Mouse (Mus musculus) gastrocnemius, postnatal 10 days (tissue): Measurements from ENCODE around the gene Rfc1. TPM values are rescaled to one million over a fixed set of nuclear protein-coding genes. Genes with fewer than 3 reads are reported as not detected.
A peak's percentile ranks its signal among the peaks of the same experiment; 100 is the strongest.
"Not testable (repeated sequence)": the region's sequence is repeated elsewhere in the genome, so short reads cannot be mapped to it uniquely, and the experiment has no call there.

Experiments used
- DNase-seq: peaks from one replicate; pipeline ENCODE4 v3.0.0; 2021; ENCODE audit warnings: mixed read lengths
- total RNA-seq, 2 experiments: library from RNA; stranded (reverse); gene quantifications; 2 replicates each; pipeline ENCODE4 v1.2.3; 2021

Gene Rfc1
- total RNA-seq, 2 experiments from 2014 or later, result 21.5 to 26.1 TPM

DNA sequence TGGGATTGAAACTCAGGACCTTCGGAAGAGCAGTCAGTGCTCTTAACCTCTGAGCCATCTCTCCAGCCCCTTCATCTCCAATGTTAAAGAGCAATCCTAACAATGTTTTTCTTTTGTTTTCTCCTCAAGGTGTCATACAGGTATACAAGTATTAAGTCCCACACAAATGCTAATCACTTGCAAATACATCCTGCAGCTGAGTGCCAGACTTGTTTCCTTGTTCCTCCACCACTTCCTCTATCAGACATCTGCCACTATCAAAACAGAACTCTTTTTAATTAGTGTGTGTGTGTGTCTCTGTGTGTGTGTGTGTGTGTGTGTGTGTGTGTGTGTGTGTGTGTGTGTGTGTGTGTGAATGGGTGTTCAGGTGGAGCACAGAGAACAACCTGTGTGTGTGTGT is 35.8 kb downstream of the Rfc1 start:
- DNase-seq, result not testable (repeated sequence)

DNA sequence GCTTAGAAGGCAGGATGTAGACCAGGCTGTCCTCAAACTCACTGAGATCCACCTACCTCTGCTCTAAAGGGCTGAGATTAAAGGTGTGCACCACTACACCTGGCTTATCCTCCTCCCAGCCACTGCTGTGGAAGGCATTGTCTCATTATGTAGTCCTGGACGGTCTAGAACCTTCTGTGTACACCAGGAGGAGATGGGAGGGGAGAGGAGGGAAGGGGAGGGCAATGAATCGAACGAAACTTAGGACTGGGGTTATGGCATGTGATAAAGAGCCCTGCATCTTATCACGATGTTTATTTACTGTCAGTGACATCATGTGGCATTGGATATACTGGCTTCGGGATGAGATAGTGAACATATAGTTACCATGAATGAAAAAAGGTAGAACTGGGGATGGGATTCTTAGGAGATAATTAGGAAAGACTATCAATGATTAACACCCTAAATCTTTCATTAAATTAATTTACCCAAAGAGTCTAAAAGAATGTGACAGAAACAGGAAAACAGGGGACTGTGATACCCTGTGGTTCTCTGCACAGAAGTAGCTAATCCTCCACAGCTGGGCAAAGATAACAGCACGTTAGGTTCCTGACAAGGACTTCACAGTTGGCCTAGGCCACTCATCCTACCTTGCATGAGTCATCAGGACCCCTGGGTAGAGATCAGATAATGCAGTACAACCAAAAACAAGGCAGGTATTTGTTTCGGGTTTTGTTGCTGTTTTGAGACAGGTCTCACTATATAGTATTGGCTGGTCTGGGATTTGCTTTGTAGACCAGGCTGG is 37.1 kb downstream of the Rfc1 start:
- no peak for DNase-seq

DNA sequence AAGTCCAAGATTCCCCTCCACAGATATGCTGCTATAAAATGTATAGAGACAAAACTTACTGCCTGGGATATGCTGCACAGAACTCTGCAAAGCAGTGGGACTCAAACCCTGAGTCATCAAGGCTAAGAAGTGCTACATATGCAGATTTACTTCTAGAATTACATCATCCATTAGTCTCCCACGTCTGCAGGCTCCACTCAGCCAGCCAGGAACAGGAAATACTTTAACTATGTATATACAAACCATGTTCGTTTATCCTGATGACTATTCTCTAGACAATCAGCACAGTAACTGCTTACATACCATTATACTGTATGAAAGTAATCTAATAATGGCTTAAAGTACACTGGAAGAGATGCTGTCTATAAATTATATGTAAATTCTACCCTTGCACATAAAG is 41.2 kb downstream of the Rfc1 start:
- DNase-seq, result no peak

DNA sequence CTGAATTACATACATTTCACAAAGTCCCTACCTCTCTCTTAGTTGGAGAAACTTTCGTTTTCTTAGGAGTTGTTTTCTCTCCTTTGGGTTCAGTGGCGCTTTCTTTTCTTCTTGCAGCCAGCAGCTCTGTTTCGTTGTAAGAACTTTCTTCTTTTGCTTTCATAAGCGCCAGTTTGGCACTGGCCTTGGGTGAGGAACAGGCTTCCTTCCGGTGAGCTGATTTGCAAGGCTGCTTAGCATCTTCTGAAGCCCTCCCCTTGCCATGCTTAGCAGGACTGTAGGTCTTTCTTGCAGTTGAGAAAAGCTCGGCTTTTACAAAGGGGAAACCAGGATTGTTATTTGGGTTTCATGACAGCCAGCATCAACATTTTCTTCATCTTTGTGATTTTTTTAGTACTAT is 41.8 kb downstream of the Rfc1 start:
- no peak for DNase-seq

DNA sequence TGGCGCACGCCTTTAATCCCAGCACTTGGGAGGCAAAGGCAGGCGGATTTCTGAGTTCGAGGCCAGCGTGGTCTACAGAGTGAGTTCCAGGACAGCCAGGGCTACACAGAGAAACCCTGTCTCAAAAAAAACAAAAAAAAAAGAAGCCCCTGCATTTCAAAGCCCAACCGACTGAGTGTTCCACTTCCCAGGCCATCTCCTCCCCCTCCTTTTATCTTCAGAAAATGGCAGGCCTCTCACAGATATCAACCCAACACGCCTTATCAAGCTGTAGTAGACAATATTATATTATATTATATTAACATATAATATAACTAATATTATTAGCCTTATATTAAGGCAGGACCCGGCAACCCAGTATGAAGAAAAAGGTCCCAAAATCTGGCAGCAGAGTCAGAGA is 46.5 kb downstream of the Rfc1 start:
- not testable (repeated sequence) for DNase-seq

DNA sequence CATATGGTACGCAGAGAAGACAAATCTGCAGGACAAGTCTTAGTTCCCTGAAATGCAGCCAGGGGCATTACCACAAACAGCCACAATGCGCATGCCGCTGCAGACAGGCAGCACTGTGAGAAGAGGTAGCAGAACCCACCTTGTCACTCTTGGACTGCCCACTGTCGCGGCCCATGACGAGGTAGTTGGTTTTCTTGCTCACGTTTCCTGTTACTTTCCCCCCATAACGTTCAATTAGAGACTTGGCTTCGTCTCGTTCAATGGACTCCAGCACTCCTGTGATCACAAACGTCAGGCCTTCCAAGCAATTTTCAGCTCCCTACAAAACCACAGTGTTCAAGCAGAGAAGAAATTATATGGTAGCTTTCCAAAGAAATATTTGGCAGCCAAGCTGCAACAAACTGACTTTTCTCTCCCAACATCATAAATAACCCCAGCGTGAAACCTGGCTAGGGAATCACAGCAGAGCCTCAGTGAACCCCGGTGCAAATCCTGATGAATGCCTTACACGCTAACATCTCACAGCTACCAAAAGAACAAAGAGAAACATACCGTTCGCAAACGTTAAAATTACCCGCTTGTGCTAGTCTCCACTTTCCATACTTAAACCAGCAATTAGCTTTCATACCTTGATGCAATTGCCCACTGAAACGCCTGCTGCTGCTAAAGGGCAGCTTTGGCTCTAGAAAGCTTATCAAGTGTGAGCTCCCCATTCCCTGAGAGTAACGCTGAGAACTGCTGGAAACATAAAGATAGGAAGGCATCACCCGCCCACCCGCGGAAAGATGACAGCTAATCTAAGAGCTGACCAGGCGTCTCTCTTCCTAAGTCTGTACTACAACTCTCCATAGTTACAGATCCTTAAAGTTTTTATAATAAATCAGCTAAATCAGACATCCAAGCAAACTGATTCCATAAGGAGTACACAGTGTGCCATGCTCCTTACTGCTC is 47.4 kb downstream of the Rfc1 start:
- DNase-seq, result no peak

DNA sequence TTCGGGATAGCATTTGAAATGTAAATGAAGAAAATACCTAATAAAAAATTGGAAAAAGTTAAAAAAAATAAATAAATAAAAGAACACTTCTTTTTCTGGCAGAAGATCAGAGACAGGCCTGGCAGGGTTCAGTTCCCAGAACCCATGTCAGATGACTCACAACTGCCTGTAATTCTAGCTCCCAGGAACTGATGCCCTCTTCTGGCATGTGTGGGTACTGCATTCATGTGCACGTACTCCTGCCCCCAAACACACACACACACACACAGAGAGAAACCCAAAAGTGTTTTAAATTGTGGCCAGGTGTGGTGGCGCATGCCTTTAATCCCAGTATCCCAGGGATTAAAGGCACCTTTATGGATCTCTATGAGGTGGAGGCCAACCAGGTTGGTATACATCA is 51.3 kb downstream of the Rfc1 start:
- DNase-seq, result no peak

DNA sequence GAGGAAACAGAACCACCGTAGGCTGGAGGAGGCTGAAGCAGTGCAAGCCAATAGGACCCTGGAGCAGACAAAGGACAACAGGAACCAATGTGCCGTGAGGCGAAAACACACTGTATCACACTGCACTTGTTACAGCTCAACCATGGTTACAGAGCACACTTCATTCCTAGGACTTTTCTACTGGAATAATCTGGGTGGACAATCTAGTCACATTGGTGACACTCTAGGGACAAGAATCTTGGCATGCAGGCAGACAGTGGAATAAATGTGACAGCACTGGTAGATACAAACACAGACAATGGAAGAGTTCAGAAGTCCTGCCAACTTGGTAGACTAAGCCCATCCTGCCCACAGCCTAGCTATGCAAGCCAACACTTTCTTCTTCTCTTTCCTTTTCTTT is 54.3 kb downstream of the Rfc1 start:
- DNase-seq, result no peak

DNA sequence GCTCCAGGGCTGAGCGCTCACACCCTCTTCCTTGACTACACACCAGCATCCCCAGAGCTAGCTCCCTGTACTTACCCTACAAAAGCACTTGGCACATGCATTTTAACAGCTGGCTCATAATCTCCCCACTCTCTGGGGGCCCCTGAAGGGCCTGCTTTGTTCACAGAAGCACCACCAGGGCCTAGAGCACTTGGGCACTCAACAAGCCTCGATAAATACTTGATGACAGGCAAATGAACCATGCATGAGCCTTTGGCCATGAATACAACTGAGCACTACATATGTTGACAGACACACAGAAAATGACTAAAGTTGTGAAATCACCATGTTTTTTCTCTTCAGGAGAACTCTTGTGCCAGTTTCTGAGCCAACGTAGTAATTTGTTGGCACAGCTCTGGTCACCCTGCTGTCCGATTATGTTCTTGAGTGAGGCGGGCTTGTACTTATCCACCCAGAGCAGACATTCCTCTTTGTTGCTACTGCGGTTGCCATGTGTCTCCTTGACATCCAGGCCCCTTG is 56.3 kb downstream of the Rfc1 start:
- DNase-seq, result no peak

DNA sequence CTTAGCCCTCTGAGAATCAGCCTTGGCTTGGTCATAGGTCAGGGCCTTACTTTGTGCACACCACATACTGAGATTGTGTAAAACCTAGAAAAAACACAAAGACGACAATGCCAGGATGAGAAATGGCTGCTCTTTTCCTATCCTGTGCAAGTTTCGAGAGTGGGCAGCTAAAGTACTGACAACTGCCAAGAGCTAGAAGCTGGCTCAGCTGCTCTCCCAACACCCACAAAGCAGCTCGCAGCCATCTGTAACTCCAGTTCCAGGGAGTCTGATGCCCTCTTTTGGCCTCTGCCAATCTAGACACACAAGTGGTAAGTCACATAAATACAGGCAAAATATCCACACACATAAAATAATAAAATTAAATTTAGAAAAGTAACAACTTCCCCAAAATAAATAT is 61.5 kb downstream of the Rfc1 start:
- DNase-seq, result no peak

DNA sequence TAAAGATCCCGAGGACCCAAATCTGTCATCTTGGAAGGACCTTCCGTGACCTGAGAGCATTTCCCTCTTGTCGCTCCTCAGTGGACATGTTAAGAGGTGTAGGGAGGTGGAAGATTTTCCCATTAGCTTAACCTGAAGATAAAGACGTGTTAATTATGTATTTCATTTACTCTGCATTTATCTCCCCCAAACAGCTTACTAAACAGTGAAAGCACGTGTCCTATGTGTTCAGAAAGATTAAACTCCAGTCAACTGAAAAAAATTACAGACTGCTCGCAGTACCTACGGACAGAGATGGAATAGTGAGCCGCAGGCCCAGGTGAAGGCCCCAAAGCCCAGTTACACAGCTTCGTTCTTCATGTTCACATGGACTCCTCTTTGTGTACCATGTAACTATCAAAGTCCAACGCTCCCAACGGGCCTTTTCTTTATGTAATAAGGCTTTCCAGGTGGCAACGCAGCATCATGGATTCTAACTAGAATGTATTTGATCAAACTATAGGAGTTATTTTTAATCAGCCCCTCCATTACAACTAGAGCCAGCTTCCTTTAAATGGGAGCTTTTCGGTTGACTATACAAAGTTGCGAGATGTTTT is 77.5 kb downstream of the Rfc1 start:
- DNase-seq, result no peak

DNA sequence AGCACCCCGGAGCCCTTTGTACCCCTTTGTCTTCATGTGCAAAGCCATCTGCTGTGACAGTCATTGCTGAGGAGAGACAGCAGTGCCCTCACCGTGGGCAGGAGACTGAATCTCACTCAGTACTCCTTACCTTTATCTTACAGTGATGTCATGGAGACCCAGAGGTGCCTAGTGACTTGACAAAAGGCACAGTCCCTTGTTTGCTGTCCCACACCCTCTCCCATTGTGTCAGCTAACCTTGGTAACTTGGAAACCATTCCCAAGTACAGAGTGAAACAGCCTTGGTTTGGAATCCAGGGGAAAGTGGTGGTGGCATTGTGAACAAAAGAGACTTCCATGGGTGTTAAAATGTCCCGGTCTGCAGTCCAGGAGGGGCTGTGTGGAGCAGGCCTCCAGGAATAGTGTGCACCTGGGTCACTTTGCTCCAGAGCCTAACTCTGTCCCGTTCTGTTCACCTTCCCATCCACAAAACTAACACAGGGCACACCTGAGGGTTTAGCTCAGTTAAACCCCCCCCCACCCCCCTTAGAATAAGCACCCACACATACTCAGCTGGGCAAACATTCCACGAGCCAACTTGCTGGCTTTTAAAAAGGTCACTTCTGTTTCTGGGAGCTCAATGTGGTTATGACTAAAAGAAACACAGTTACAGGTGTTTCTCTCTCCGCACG is 85.2 kb downstream of the Rfc1 start:
- DNase-seq, result no peak

DNA sequence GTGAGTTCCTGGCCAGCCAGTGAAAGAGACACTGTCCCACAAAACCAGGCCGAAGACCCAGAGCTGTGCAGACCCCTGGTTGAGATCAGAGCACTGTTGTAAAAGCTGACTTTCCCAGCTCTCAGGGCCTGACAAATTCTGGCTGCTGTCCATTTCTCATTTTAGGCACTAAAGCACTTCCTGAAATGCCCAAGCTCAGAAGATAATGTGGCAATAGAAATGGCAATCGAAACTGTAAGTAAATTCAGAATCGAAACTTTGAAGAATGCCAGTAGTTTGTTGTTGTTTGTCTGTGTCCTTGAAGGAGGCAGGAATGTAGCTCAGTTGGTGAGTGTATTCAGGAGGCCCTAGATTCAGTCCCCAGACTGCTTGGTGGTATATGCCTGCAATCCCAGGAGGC is 88.2 kb downstream of the Rfc1 start:
- no peak for DNase-seq

DNA sequence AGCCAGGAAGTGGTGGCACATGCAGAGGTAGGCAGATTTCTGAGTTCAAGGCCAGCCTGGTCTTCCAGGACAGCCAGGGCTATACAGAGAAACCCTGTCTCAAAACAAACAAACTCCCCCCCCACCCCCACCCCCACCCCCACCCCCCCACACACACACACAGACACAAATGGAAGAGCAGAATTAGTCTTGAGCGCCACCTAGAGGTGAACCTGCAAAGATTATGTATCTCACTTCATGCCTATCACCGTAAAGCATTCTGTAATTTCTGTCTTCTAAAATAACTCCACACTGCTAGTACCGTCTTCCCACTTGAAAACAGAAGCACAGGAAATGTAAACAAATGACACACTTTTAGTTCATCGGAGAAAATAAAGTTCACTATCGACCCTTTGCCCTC is 92.7 kb downstream of the Rfc1 start:
- DNase-seq, result peak; percentile 28

DNA sequence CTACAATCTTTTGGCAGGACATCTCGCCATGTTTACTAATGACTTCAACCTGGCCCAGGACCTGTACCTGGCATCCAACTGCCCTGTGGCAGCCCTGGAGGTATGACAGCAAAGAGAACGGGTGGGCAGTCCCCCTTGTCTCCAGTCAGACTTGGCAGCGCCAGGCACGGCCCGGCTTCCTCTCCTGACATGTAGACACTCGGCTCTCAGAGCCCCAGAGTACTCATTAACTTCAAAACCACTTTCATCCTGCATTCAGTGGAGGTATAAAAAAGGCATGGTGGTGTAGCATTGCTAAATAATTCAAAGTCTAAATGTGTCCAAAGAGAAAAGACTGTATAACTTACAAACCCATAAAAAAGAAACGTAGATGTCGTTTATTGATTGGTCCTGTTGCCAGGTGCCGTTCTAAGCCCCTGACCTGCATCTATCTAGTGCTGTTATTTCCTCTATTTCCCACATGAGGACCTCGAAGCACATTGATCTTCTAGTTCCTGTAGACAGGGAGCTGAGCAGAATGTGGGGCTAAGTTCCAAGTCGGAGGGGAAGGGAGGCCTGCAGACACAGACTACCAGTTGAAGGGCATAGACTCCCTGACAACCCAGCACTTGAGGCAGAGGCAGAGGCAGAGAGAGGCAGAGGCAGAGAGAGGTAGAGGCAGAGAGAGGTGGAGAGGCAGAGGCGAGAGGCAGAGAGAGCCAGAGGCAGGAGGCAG is 104.0 kb downstream of the Rfc1 start:
- DNase-seq, result no peak

DNA sequence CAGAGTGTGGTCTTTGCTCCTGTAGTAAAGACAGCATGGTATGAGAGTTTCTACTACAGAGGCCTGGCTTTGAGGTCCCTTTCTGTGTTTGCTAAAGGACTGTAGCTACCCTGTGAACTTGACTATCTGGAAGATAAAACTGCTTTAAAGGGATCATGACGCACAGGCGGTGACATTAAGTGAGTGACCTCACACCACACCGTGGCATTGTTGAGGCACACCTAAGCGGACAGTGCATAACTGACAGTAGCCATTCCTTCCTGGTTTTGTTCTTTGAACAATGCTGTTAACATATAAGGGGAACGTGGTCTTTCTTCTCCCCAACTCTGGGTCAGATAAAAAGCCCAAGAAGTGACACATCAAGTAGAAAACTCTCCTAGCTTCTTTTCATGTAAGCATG is 111.4 kb downstream of the Rfc1 start:
- no peak for DNase-seq

DNA sequence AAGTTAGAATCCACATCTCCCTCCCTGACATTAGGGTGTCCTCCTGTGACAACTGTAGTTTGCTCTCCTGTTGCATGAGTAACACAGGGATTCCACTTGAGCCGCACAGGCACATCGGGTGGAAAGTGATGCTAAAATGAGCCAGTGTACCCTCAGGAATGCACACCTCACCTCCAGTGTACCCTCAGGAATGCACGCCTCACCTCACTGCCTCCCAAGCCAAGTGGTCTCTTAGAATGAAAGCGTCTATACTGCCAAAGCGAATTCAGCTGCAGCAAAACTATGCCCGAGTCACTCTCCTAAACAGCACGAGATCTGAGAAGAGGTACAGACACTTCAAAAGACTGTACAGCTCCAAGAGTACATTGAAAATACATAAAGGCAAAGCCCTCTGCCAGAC is 114.4 kb downstream of the Rfc1 start:
- DNase-seq, result no peak

DNA sequence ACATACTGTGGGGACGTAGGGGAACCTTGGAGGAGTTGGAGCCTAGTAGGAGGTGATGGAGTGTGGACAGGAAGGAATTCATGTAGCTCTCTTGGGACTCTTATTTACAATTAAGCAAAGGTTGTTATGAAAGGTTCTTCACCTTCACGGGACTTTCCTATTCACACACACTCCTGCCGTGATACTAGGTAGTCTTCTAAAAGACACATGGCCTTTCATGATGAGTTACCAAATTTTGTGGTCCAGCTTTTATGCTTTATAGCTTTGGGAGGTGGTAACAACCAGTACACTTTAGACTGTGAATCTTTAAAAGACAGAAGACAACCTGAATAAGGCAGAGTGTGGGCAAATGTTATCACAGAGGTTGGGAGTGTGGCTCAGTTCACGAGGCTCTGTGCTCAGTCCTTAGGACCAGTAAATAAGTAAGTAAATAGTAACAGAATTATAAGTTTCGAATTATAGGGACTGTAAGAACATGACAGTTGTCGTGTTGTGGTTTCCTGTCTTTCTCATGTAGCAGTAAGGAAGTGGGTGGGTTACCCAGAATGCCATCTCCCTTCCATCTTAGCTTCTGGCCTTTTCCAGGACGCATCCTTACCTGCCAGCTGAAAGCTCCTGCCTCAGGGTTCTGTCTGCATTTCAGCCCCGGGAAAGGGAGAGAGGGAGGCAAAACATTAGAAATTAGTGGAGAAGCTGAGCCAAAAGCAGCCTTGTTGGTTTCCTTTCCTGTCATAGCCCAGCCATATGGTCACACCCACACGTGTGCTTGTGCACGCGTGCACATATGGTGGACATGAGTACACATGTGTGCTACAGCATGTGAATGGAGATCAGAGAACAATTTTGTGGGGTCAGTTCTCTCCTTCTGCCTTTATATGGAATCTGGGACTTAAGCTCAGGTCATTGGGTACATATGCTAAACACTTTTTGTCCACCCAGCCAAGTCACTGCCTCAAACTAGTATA is 117.9 kb downstream of the Rfc1 start:
- no peak for DNase-seq

DNA sequence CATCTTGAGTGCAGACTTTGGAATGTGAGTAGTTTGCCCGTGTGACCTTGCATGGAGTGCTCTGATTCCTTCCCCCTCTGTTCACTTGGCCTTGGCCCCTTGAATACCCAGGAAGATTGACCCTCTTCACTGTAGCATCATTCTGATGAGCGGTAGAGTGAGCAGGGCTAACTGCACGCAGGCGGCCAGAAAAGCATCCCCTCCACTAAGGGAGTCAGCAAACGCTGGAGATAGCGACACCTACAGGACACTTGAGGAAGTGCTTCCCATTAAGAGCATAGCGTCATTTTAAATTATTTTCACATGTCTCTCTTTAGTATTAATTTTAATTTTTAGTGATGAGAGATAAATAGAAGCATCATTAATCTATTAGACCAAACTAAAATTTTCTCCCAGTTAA is 122.1 kb downstream of the Rfc1 start:
- DNase-seq, result peak; percentile 53
